Mouse (Mus musculus) hindbrain, embryonic 12.5 days (tissue): Measurements from ENCODE around the gene Rarg. TPM values are rescaled to one million over a fixed set of nuclear protein-coding genes. Genes with fewer than 3 reads are reported as not detected.
"Not testable (repeated sequence)": the region's sequence is repeated elsewhere in the genome, so short reads cannot be mapped to it uniquely, and the experiment has no call there.

ENCODE experiments used
- ATAC-seq: fragments of 200-750 bp; cut with Nextera tagmentation; 2 replicates; pipeline ENCODE4 v1.8.0; 2017; ENCODE audit warnings: moderate TSS enrichment; ENCODE audit not compliant: low FRiP score
- H3K27ac ChIP-seq: fragments of 300-500 bp; sonication (generic); 2 replicates; pipeline ENCODE4 v1.5.1; 2016; ENCODE audit warnings: mild to moderate bottlenecking
- H3K27me3 ChIP-seq: fragments of 300-500 bp; sonication (generic); 2 replicates; pipeline ENCODE4 v1.6.1; 2016; ENCODE audit warnings: mild to moderate bottlenecking
- H3K36me3 ChIP-seq: fragments of 300-500 bp; sonication (generic); 2 replicates; pipeline ENCODE4 v1.6.1; 2016; ENCODE audit warnings: mild to moderate bottlenecking
- H3K4me1 ChIP-seq: fragments of 300-500 bp; sonication (generic); 2 replicates; pipeline ENCODE4 v1.6.1; 2016
- H3K4me2 ChIP-seq: fragments of 300-500 bp; sonication (generic); replicated peaks from 2 replicates; pipeline ENCODE4 v1.6.1; 2016; ENCODE audit warnings: mild to moderate bottlenecking
- H3K4me3 ChIP-seq: fragments of 300-500 bp; sonication (generic); 2 replicates; pipeline ENCODE4 v1.5.1; 2016; ENCODE audit warnings: mild to moderate bottlenecking
- H3K9ac ChIP-seq: fragments of 300-500 bp; sonication (generic); 2 replicates; pipeline ENCODE4 v1.6.1; 2016; ENCODE audit warnings: mild to moderate bottlenecking, moderate library complexity
- H3K9me3 ChIP-seq: fragments of 300-500 bp; sonication (generic); replicated peaks from 2 replicates; pipeline ENCODE4 v1.6.1; 2016; ENCODE audit warnings: mild to moderate bottlenecking
- WGBS: fragments of 180-500 bp; shearing (Covaris S2); methylation state at CpG from one replicate; pipeline ENCODE4 v1.1.7; 2016; 5-methylcytosine and 5-hydroxymethylcytosine counted together
- polyA plus RNA-seq: library from polyadenylated mRNA; unstranded; fragments of >200 nt; fragmentation: Nextera tagmentation; extraction: Ambion mirVana; gene quantifications from 2 replicates; pipeline ENCODE4 v1.2.1, GENCODE M21; 2016

Rarg gene
- polyA plus RNA-seq, 1 experiment from 2014 or later: 42.2 TPM

DNA sequence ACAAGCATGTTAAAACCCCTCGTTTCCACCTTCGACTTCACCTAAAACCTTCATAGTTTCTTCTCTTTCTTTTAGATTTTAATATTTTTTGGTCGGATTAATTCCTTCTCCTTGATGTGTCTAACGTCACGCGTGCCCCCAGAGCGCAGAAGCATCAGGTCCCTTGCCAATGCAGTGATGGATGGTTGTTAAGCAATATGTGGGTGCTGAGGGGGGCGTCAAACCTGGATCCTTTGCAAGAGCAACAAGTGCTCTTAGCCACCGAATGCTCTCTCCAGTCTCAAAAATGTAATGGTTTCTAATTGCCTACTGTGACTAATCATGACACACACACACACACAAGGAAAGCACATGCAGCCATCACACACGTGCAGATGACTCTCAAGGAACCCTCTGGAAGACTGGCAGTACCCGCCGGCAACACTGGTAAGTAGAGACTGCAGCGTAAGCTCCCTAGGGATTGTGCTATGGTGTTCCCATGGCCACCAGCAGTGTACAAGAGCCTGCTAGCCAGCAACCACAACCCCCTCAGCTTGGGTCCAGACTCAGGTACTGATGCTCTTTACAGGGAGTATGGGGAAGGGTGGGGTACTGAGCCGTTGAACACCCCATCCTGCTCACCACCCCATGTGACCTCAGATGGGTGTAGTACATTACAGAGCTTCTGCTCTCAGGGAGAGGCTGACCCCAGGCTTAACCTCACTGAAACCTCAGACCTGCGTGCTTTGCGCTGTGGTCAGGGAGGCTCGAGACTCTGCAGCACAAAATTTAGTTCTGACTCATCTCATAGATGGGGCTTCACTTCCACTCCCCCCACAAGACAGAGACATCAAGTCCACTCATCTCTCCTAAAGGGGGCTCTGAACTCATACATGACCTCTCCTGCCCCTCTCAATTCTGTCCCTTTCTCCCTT is 26.7 kb downstream of the Rarg start:
- Histone ChIP-seq H3K9me3 (no peaks in the 10 kb centered on the region), H3K9ac (no peak overlapping the region), H3K4me1 (peaks cover 10% of the 10 kb centered on the region), H3K27me3 (0 out of 2 replicates have a peak, but pooled peaks cover 9% of the 10 kb centered on the region), H3K36me3 (no peaks in the 10 kb centered on the region), H3K4me2 (no peak overlapping the region), H3K27ac (no peak overlapping the region), H3K4me3 (no peak overlapping the region)
- WGBS: 80% methylated on average over 17 of the region's 17 CpGs
- no peak for ATAC-seq

- ATAC-seq, H3K36me3 ChIP-seq, H3K9me3 ChIP-seq, H3K4me3 ChIP-seq, H3K27ac ChIP-seq, H3K4me2 ChIP-seq, H3K9ac ChIP-seq: not testable (repeated sequence)
- Histone ChIP-seq H3K27me3 (peaks cover 37% of the 10 kb centered on the region), H3K4me1 (peaks cover 13% of the 10 kb centered on the region)
- 75% methylated on average over 6 of the region's 6 CpGs for WGBS
These were observed 31.7 kb downstream of the Rarg start for GRCm38 (mm10) chr15:102225619-102226018.

- Histone ChIP-seq H3K9me3 (no peaks in the 10 kb centered on the region), H3K27me3 (peaks cover 37% of the 10 kb centered on the region), H3K4me2 (peak overlapping the region; percentile 82), H3K27ac (no peak overlapping the region), H3K36me3 (no peaks in the 10 kb centered on the region), H3K9ac (0 out of 2 replicates have a peak overlapping the region, but pooled peaks have one; percentile 57), H3K4me1 (peaks cover 13% of the 10 kb centered on the region), H3K4me3 (peak overlapping the region; percentile 40)
- 16% methylated on average over 21 of the region's 21 CpGs for WGBS
- ATAC-seq: no peak
These were observed 32.2 kb downstream of the Rarg start for GRCm38 (mm10) chr15:102224992-102225617.

- H3K27ac ChIP-seq: no peak overlapping the region
- peak; percentile 80 for ATAC-seq
- H3K9me3 ChIP-seq: no peaks in the 10 kb centered on the region
- peaks cover 13% of the 10 kb centered on the region for H3K4me1 ChIP-seq
- H3K4me3 ChIP-seq: peak overlapping the region; percentile 40
- H3K4me2 ChIP-seq: peak overlapping the region; percentile 82
- peak overlapping the region; percentile 57 for H3K9ac ChIP-seq
- H3K27me3 ChIP-seq: peaks cover 37% of the 10 kb centered on the region
- WGBS: 4% methylated on average over 43 of the region's 43 CpGs
- no peaks in the 10 kb centered on the region for H3K36me3 ChIP-seq
These were observed 32.9 kb downstream of the Rarg start for GRCm38 (mm10) chr15:102224186-102224991.

- H3K4me3 ChIP-seq: no peak overlapping the region
- H3K4me1 ChIP-seq: peaks cover 13% of the 10 kb centered on the region
- peaks cover 37% of the 10 kb centered on the region for H3K27me3 ChIP-seq
- no peak overlapping the region for H3K4me2 ChIP-seq
- 67% methylated on average over 10 of the region's 10 CpGs for WGBS
- no peak overlapping the region for H3K27ac ChIP-seq
- ATAC-seq: no peak
- H3K36me3 ChIP-seq: no peaks in the 10 kb centered on the region
- H3K9ac ChIP-seq: no peak overlapping the region
- no peaks in the 10 kb centered on the region for H3K9me3 ChIP-seq
These were observed 34.9 kb downstream of the Rarg start for GRCm38 (mm10) chr15:102222386-102222785.

DNA sequence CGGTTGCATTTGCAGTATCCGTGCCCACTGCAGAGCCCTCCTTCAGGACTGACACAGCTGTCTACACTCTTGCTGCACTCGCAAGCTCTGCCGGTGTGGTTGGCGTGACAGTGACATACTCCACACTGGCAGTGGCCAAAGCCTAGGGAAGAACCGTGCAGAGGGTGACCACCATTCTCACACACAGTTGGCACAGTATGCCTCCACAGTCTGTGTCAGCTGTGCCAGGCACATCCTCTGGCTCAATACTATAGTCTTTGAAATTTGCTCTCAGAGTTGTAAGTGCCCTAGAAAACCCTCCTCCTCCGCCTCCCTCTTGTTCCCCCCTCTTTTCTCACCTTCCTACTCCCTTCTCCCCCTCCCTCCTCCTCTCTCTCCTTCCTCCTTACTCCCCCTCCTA is 40.0 kb downstream of the Rarg start:
- WGBS: 92% methylated on average over 7 of the region's 7 CpGs
- peaks cover 2% of the 10 kb centered on the region for H3K27me3 ChIP-seq
- H3K36me3 ChIP-seq: peaks cover 43% of the 10 kb centered on the region
- no peak for ATAC-seq
- H3K27ac ChIP-seq: no peak overlapping the region
- H3K4me2 ChIP-seq: no peak overlapping the region
- no peak overlapping the region for H3K9ac ChIP-seq
- H3K9me3 ChIP-seq: no peaks in the 10 kb centered on the region
- no peaks in the 10 kb centered on the region for H3K4me1 ChIP-seq
- no peak overlapping the region for H3K4me3 ChIP-seq

DNA sequence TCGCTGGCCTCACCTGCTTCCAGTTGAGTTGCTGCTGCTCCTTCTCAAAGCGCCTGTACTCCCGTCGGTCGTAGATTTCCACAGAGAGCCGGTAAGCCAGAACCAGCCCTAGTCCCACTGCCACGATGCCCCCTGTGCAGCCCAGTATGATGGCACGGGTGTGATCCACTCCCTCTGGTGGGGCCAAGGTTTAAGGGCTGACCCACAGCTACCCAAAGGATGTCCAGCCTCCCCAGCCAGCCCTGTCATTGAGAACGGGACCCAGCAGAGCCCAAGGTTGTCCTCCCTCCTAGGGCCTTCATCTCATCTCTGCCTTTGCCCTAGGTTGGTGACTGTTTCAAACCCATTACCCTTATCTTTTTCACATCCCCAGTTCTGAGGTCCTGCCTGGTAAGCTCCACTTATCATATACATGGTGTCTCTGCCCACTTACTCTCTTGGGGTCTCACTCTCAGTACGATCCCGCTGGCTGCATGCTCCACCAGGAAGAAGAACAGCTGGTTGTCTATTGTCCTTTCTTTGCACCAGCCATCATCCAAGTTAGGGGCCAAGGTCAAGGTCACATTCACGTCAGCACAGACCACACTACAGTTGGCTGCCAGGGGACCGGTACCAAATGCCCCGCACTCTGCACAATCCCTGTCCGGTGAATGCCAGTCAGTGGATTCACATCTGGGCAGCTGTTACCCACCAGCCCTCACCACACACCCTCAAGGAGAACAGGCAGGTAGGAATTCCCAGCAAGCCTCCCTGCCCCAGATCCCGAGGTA is 40.7 kb downstream of the Rarg start:
- no peaks in the 10 kb centered on the region for H3K9me3 ChIP-seq
- H3K9ac ChIP-seq: no peak overlapping the region
- no peak overlapping the region for H3K4me2 ChIP-seq
- H3K27ac ChIP-seq: no peak overlapping the region
- no peaks in the 10 kb centered on the region for H3K4me1 ChIP-seq
- H3K27me3 ChIP-seq: no peaks in the 10 kb centered on the region
- no peak overlapping the region for H3K4me3 ChIP-seq
- 82% methylated on average over 16 of the region's 16 CpGs for WGBS
- peaks cover 50% of the 10 kb centered on the region for H3K36me3 ChIP-seq
- no peak for ATAC-seq

DNA sequence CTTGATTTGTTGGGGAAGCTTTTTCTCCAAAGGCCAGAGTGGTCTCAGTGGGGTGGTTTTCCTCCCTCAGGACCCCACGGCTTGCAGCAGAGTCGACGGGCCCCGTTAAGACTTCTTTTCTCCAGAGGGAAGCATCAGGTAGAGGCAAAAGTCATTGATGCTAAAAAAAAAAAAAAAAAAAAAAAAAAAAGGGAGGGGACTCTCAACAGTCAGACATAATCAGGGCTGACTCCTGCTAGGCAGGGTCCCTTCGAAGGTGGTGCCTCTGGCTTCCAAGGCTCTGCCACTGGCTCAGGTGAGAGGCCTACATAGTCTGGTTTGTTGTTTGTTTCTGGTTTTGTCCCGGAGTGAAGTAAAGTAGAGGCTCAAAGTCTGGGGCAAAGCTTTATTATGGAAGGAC is 41.7 kb downstream of the Rarg start:
- no peaks in the 10 kb centered on the region for H3K9me3 ChIP-seq
- no peak overlapping the region for H3K27ac ChIP-seq
- H3K9ac ChIP-seq: no peak overlapping the region
- 70% methylated on average over 6 of the region's 6 CpGs for WGBS
- no peaks in the 10 kb centered on the region for H3K4me1 ChIP-seq
- no peak overlapping the region for H3K4me3 ChIP-seq
- no peaks in the 10 kb centered on the region for H3K27me3 ChIP-seq
- no peak overlapping the region for H3K4me2 ChIP-seq
- no peak for ATAC-seq
- H3K36me3 ChIP-seq: peaks cover 56% of the 10 kb centered on the region

DNA sequence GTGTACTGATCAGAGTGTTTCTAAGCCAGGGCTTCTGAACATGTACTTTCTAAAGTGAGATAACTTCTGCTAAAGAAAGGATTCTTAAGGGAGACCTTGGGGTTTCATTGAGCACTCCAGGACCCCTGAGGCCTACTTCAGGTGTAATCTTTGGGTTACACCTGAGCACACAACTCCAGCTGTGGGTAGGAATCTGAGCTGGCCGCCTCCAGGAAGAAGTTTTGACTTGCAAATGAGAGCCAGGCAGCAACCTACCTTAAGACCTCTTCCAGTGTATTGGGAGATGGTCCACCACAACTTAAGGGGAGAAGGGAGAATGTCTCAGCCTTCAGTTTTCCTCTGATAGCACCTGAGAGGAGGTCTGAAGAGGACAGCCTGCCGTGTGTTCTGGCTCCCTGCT is 43.2 kb downstream of the Rarg start:
- ATAC-seq: no peak
- peaks cover 70% of the 10 kb centered on the region for H3K36me3 ChIP-seq
- no peak overlapping the region for H3K4me3 ChIP-seq
- WGBS: 42% methylated on average over 2 of the region's 2 CpGs
- H3K27me3 ChIP-seq: no peaks in the 10 kb centered on the region
- no peaks in the 10 kb centered on the region for H3K4me1 ChIP-seq
- H3K4me2 ChIP-seq: no peak overlapping the region
- H3K9ac ChIP-seq: no peak overlapping the region
- no peak overlapping the region for H3K27ac ChIP-seq
- no peaks in the 10 kb centered on the region for H3K9me3 ChIP-seq

- Histone ChIP-seq H3K9me3 (no peaks in the 10 kb centered on the region), H3K4me3 (no peak overlapping the region), H3K4me1 (peaks cover 7% of the 10 kb centered on the region), H3K36me3 (peaks cover 87% of the 10 kb centered on the region), H3K4me2 (no peak overlapping the region), H3K27me3 (no peaks in the 10 kb centered on the region), H3K9ac (no peak overlapping the region), H3K27ac (no peak overlapping the region)
- 86% methylated on average over 6 of the region's 6 CpGs for WGBS
- no peak for ATAC-seq
These were observed 45.4 kb downstream of the Rarg start for GRCm38 (mm10) chr15:102211895-102212294.

- H3K4me2 ChIP-seq: no peak overlapping the region
- H3K9me3 ChIP-seq: no peaks in the 10 kb centered on the region
- H3K4me1 ChIP-seq: peaks cover 15% of the 10 kb centered on the region
- H3K9ac ChIP-seq: no peak overlapping the region
- H3K4me3 ChIP-seq: no peak overlapping the region
- ATAC-seq: no peak
- H3K36me3 ChIP-seq: peaks cover 82% of the 10 kb centered on the region
- no peak overlapping the region for H3K27ac ChIP-seq
- no peaks in the 10 kb centered on the region for H3K27me3 ChIP-seq
- WGBS: 96% methylated on average over 4 of the region's 4 CpGs
These were observed 46.5 kb downstream of the Rarg start for GRCm38 (mm10) chr15:102210816-102211215.
